Mouse (Mus musculus) 3T3-L1 (cell line): ENCODE results near the gene Xrra1.
"Not testable (repeated sequence)": the region's sequence is repeated elsewhere in the genome, so short reads cannot be mapped to it uniquely, and the experiment has no call there.

Experiments
- DNase-seq: peaks from one replicate; pipeline ENCODE4 v3.0.0-alpha.2; 2015; ENCODE audit warnings: low read depth, low spot score

The Xrra1 gene

GRCm38 (mm10) chr7:99946356-99946755, 87.4 kb downstream of the Xrra1 start:
- DNase-seq = no peak

GRCm38 (mm10) chr7:99947329-99947728, 88.4 kb downstream of the Xrra1 start:
- peak; percentile 69 for DNase-seq

GRCm38 (mm10) chr7:99953442-99954098, 94.7 kb downstream of the Xrra1 start:
- DNase-seq = peak; percentile 20

GRCm38 (mm10) chr7:99954212-99954611, 95.3 kb downstream of the Xrra1 start:
- no peak for DNase-seq

- no peak for DNase-seq
Observed at GRCm38 (mm10) chr7:99956095-99956494, 97.2 kb downstream of the Xrra1 start.

GRCm38 (mm10) chr7:99957226-99957965, 98.5 kb downstream of the Xrra1 start:
- DNase-seq = no peak

- not testable (repeated sequence) for DNase-seq
Observed at GRCm38 (mm10) chr7:99960571-99960970, 101.7 kb downstream of the Xrra1 start.

- DNase-seq = no peak
Observed at GRCm38 (mm10) chr7:99961518-99961917, 102.6 kb downstream of the Xrra1 start.

- no peak for DNase-seq
Observed at GRCm38 (mm10) chr7:99962536-99963236, 103.8 kb downstream of the Xrra1 start.

- no peak for DNase-seq
Observed at GRCm38 (mm10) chr7:99963237-99963860, 104.4 kb downstream of the Xrra1 start.

GRCm38 (mm10) chr7:99965020-99965841, 106.3 kb downstream of the Xrra1 start:
- DNase-seq = no peak

GRCm38 (mm10) chr7:99966011-99966721, 107.2 kb downstream of the Xrra1 start:
- DNase-seq = no peak
